12 mouse cellular contexts compared by ENCODE assay signal in genomic region chr8:110987805-110988744, GRCm38 (mm10). TPM values are rescaled to one million over a fixed set of nuclear protein-coding genes. Genes with fewer than 3 reads are reported as not detected.
A peak's percentile ranks its signal among the peaks of the same experiment; 100 is the strongest.
DNase-seq lines count a peak whose midpoint lies in the region; ATAC-seq lines count a peak whose summit lies in the region.
"Had no signal": no experiment of that assay in that cellular context is flagged by ENCODE, and none has a peak within 500 bp of the region (broad histone marks: within the 10 kb centered on the region; RNA-seq: fewer than 3 reads in every experiment).

No protein-coding gene starts in this region.

- no peak overlapping the region for H3K9ac ChIP-seq in heart, embryonic 16.5 days (ENCODE audit: low read length)
- H3K9ac ChIP-seq in intestine, embryonic 16.5 days (ENCODE audit: low read depth, low read length), result no peak overlapping the region
- H3K9ac ChIP-seq: limb, embryonic 15.5 days had no signal

- H3K4me1 ChIP-seq in heart, embryonic 16.5 days (ENCODE audit: control insufficient read depth, insufficient read depth, low read length), result no peaks in the 10 kb centered on the region
- peaks cover 8% of the 10 kb centered on the region; the same call in 1 of the 2 replicates for H3K4me1 ChIP-seq in intestine, embryonic 16.5 days (ENCODE audit: control insufficient read depth, insufficient read depth, low read length)
- H3K4me1 ChIP-seq in megakaryocyte, embryonic 14.5 days, result peaks cover 43% of the 10 kb centered on the region
- H3K4me1 ChIP-seq: limb, embryonic 15.5 days had no signal

- no peak for ATAC-seq in heart, embryonic 16.5 days (replicated peaks; ENCODE audit: extremely low read depth, insufficient read depth, low FRiP score)
- ATAC-seq in intestine, embryonic 16.5 days, result peak; percentile 97

- H3K9me3 ChIP-seq in heart, embryonic 16.5 days (replicated peaks; ENCODE audit: control insufficient read depth, low read length), result no peaks in the 10 kb centered on the region
- no peaks in the 10 kb centered on the region for H3K9me3 ChIP-seq in intestine, embryonic 16.5 days (ENCODE audit: control insufficient read depth, low read length)
- no peaks in the 10 kb centered on the region for H3K9me3 ChIP-seq in megakaryocyte, embryonic 14.5 days
- H3K9me3 ChIP-seq: limb, embryonic 15.5 days had no signal

- no peaks in the 10 kb centered on the region for H3K27me3 ChIP-seq in heart, embryonic 16.5 days (ENCODE audit: control insufficient read depth, insufficient read depth, low read length)
- no peaks in the 10 kb centered on the region for H3K27me3 ChIP-seq in intestine, embryonic 16.5 days (replicated peaks; ENCODE audit: control insufficient read depth, insufficient read depth, low read length)
- H3K27me3 ChIP-seq in megakaryocyte, embryonic 14.5 days (replicated peaks), result no peaks in the 10 kb centered on the region
- H3K27me3 ChIP-seq: limb, embryonic 15.5 days had no signal

- H3K27ac ChIP-seq in heart, embryonic 16.5 days (ENCODE audit: low read length), result peak overlapping the region; percentile 46
- peak overlapping the region; percentile 66 for H3K27ac ChIP-seq in intestine, embryonic 16.5 days (ENCODE audit: low read length)
- H3K27ac ChIP-seq: limb, embryonic 15.5 days; stomach, postnatal 0 days had no signal

- no peak for DNase-seq in heart, adult 11 months
- DNase-seq in thymus, postnatal 4 days, result peak; percentile 60
- DNase-seq in adrenal gland, postnatal 10 days, result no peak
- no peak for DNase-seq in adrenal gland, adult 18-20 months (ENCODE audit: low spot score in 2 of 2)
- no peak for DNase-seq in adrenal gland, postnatal 36 days
- DNase-seq: embryo, embryonic 11 days; heart, postnatal 36 days had no signal

- 75% methylated on average over 8 of the region's 8 CpGs for WGBS in heart, embryonic 16.5 days
- WGBS in intestine, embryonic 16.5 days, result 68% methylated on average over 8 of the region's 8 CpGs

- no peak overlapping the region for H3K4me3 ChIP-seq in heart, embryonic 16.5 days (ENCODE audit: low read length)
- no peak overlapping the region for H3K4me3 ChIP-seq in intestine, embryonic 16.5 days (ENCODE audit: low read length)
- peak overlapping the region; percentile 64 for H3K4me3 ChIP-seq in megakaryocyte, embryonic 14.5 days (replicated peaks)
- H3K4me3 ChIP-seq: limb, embryonic 15.5 days had no signal

- H3K4me2 ChIP-seq in heart, embryonic 16.5 days (ENCODE audit: low read depth, low read length), result no peak overlapping the region
- H3K4me2 ChIP-seq in intestine, embryonic 16.5 days (ENCODE audit: low read depth, low read length), result no peak overlapping the region
- H3K4me2 ChIP-seq: limb, embryonic 15.5 days had no signal

- H3K36me3 ChIP-seq in heart, embryonic 16.5 days (ENCODE audit: control insufficient read depth, insufficient read depth), result peaks cover 80% of the 10 kb centered on the region
- H3K36me3 ChIP-seq in intestine, embryonic 16.5 days (ENCODE audit: control insufficient read depth, insufficient read depth, low read length), result peaks cover 28% of the 10 kb centered on the region
- H3K36me3 ChIP-seq in megakaryocyte, embryonic 14.5 days (replicated peaks; ENCODE audit: low read length), result peaks cover 93% of the 10 kb centered on the region

RNA-seq across cellular contexts. Expression of gene Ddx19a, which starts 9.5 kb away (rescaled TPM):
- polyA plus RNA-seq in heart, embryonic 16.5 days (2015; fragmentation: Nextera tagmentation; extraction: Ambion mirVana), result 8.4 and 10.3 TPM in 2 replicates
- polyA plus RNA-seq in intestine, embryonic 16.5 days (2015; fragmentation: Nextera tagmentation; extraction: Ambion mirVana), result 11.5 and 12.0 TPM in 2 replicates
- 5.2 and 18.4 TPM in 2 replicates for polyA plus RNA-seq in megakaryocyte, embryonic 14.5 days (2012; ENCODE audit: insufficient read depth, low replicate concordance)
- total RNA-seq in adrenal gland, postnatal 10 days (2021), result 10 to 100 TPM; 47.6 to 50.1 TPM
- total RNA-seq in adrenal gland, adult 18-20 months (2021), result 10 to 100 TPM; 37.2 to 37.3 TPM
- 10 to 100 TPM; 44.1 to 46.8 TPM for total RNA-seq in adrenal gland, postnatal 36 days (2021)

RNA-seq across cellular contexts. Expression of gene Ddx19b, which starts 43.5 kb away (rescaled TPM):
- 4.0 and 4.4 TPM in 2 replicates for polyA plus RNA-seq in heart, embryonic 16.5 days (2015; fragmentation: Nextera tagmentation; extraction: Ambion mirVana)
- polyA plus RNA-seq in intestine, embryonic 16.5 days (2015; fragmentation: Nextera tagmentation; extraction: Ambion mirVana), result 6.9 and 7.4 TPM in 2 replicates
- polyA plus RNA-seq in megakaryocyte, embryonic 14.5 days (2012; ENCODE audit: insufficient read depth, low replicate concordance), result 1.1 TPM in 1 of 2 replicates, not detected in the other
- 10 to 100 TPM; 12.6 to 13.0 TPM for total RNA-seq in adrenal gland, postnatal 10 days (2021)
- total RNA-seq in adrenal gland, adult 18-20 months (2021), result 10 to 100 TPM in 1 of 2 experiments, 1 to 10 TPM in 1; 9.4 to 10.0 TPM
- total RNA-seq in adrenal gland, postnatal 36 days (2021), result 10 to 100 TPM; 11.8 to 12.5 TPM

RNA-seq across cellular contexts. Expression of gene Aars, which starts 44.9 kb away (rescaled TPM):
- 35.3 and 35.5 TPM in 2 replicates for polyA plus RNA-seq in heart, embryonic 16.5 days (2015; fragmentation: Nextera tagmentation; extraction: Ambion mirVana)
- 51.6 and 52.3 TPM in 2 replicates for polyA plus RNA-seq in intestine, embryonic 16.5 days (2015; fragmentation: Nextera tagmentation; extraction: Ambion mirVana)
- polyA plus RNA-seq in megakaryocyte, embryonic 14.5 days (2012; ENCODE audit: insufficient read depth, low replicate concordance), result 29.9 and 34.3 TPM in 2 replicates
- 10 to 100 TPM; 70.6 to 78.6 TPM for total RNA-seq in adrenal gland, postnatal 10 days (2021)
- total RNA-seq in adrenal gland, adult 18-20 months (2021), result 100 to 1,000 TPM in 1 of 2 experiments, 10 to 100 TPM in 1; 81.9 to 140 TPM
- total RNA-seq in adrenal gland, postnatal 36 days (2021), result 100 to 1,000 TPM; 114 to 165 TPM
